Mouse (Mus musculus) kidney, adult 2 months (tissue): Measurements from ENCODE around the gene Pkn1.

Source experiments
- CTCF ChIP-seq: fragments of 200-500 bp; conservative IDR thresholded peaks from 2 replicates; pipeline ENCODE4 v1.5.1; 2011; ENCODE audit warnings: low read depth, mild to moderate bottlenecking, control low read depth, low read length, moderate library complexity, mixed read lengths; ENCODE audit not compliant: insufficient read depth, insufficient read length
- POLR2A ChIP-seq: fragments of 200-500 bp; IDR thresholded peaks from one replicate; pipeline ENCODE4 v1.6.1; 2011; ENCODE audit warnings: low read depth, low read length, control low read depth

DNA sequence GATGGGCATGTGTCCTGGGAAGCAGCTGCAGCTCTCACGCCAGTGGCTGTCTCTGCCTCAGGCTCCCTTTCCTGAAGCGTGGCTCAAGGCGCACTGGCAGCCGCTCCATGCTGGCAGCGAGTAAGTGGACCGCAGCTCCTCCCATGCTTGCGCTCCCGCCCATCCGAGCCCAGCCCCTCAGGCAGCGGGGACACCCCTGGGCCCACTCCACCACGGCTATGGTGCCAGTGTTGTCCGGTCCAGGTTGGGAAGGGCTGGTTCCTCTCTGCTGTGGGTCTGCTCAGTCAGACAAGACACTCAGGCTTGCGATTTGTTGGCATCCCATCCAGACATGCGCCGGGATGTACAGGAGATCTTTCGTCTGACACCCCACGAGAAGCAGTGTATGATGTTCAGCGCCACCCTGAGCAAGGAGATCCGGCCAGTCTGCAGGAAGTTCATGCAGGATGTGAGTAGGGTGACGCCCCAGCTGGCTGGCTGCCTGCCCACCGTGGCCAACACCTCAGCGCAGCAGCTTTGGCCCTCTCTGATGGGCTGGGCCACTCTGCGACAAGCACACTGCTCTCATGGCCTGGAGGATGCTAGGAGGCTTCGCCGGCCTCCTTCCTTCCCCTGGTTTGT, 22.5 kb upstream of the Pkn1 start:
- no peak for TF ChIP-seq CTCF
- no peak for TF ChIP-seq POLR2A
